In the genomic region with DNA sequence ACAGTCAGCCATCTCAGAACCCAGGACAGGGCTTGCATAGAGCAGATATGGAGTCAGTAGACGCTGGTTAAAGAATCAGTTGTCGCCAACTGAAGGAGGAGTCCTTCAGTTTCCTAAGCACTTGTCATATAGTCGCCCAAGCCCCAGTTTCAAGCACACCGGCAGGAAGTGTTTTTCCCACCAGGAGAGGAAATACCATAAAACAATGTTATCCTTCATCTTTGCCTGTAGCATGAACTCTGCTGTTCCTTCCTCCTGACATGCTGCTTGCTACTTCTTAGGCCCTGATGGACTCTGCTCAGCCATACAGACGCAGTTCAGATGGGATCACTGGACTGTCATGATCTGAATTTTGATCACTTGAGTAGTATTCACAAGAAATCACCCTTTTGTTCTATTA, we compare ENCODE assay signal across 14 mouse cellular contexts. TPM values are rescaled to one million over a fixed set of nuclear protein-coding genes. Genes with fewer than 3 reads are reported as not detected.
DNase-seq lines count a peak whose midpoint lies in the region; ATAC-seq and TF ChIP-seq lines count a peak whose summit lies in the region.
"Had no signal": no experiment of that assay in that cellular context is flagged by ENCODE, and none has a peak within 500 bp of the region (broad histone marks: within the 10 kb centered on the region; RNA-seq: fewer than 3 reads in every experiment).

No protein-coding gene starts in this region.

- peak overlapping the region; percentile 18; the same call in 1 of the 2 replicates for H3K27ac ChIP-seq in kidney, adult 2 months (ENCODE audit: insufficient read depth, low read depth, low read length)
- H3K27ac ChIP-seq in lung, postnatal 0 days (ENCODE audit: low read length), result peak overlapping the region; percentile 51; the same call in 1 of the 2 replicates
- H3K27ac ChIP-seq in liver, embryonic 11.5 days (ENCODE audit: low read depth, low read length), result no peak overlapping the region; the same call in 1 of the 2 replicates
- H3K27ac ChIP-seq: layer of hippocampus, adult 2 months; limb, embryonic 10.5 days; liver, embryonic 15.5 days had no signal

- no peaks in the 10 kb centered on the region for H3K9me3 ChIP-seq in lung, postnatal 0 days (ENCODE audit: low read length)
- H3K9me3 ChIP-seq in liver, embryonic 11.5 days (ENCODE audit: control insufficient read depth, low read length), result no peaks in the 10 kb centered on the region
- H3K9me3 ChIP-seq: embryonic facial prominence, embryonic 13.5 days; limb, embryonic 10.5 days; liver, embryonic 15.5 days; midbrain, embryonic 10.5 days had no signal

- H3K4me1 ChIP-seq in kidney, adult 2 months (ENCODE audit: control insufficient read depth, insufficient read depth, low read length), result peaks cover 3% of the 10 kb centered on the region
- H3K4me1 ChIP-seq in lung, postnatal 0 days (ENCODE audit: insufficient read depth, low read depth, low read length), result no peaks in the 10 kb centered on the region; the same call in 1 of the 2 replicates
- peaks cover 25% of the 10 kb centered on the region for H3K4me1 ChIP-seq in lung, adult 2 months (ENCODE audit: control insufficient read depth, insufficient read depth, low read length)
- H3K4me1 ChIP-seq in liver, embryonic 11.5 days (replicated peaks; ENCODE audit: control insufficient read depth, insufficient read depth, low read length), result peaks cover 6% of the 10 kb centered on the region
- H3K4me1 ChIP-seq: liver, embryonic 15.5 days had no signal

- ATAC-seq in lung, postnatal 0 days, result peak; percentile 47
- peak; percentile 7; the same call in 1 of the 2 replicates for ATAC-seq in liver, embryonic 11.5 days (replicated peaks; ENCODE audit: low FRiP score)
- ATAC-seq: hindbrain, embryonic 16.5 days; intestine, postnatal 0 days had no signal

- no peaks in the 10 kb centered on the region for H3K36me3 ChIP-seq in kidney, adult 2 months (ENCODE audit: control insufficient read depth, insufficient read depth, low read length)
- H3K36me3 ChIP-seq in lung, postnatal 0 days (ENCODE audit: insufficient read depth, low read length), result no peaks in the 10 kb centered on the region; the same call in 1 of the 2 replicates
- H3K36me3 ChIP-seq in liver, embryonic 11.5 days (ENCODE audit: control insufficient read depth, insufficient read depth, low read length), result no peaks in the 10 kb centered on the region; the same call in 1 of the 2 replicates
- H3K36me3 ChIP-seq: liver, embryonic 15.5 days had no signal

- DNase-seq in kidney, adult 2 months, result peak; percentile 66
- DNase-seq in kidney, postnatal 10 days, result no peak
- peak; percentile 75 for DNase-seq in lung, postnatal 0 days (ENCODE audit: low spot score)
- no peak for DNase-seq in lung, adult 2 months
- DNase-seq in liver, embryonic 11.5 days (ENCODE audit: low spot score), result no peak
- DNase-seq in layer of hippocampus, adult 9-11 months, result no peak
- no peak for DNase-seq in B cell, adult 2 months

- no peak overlapping the region for H3K9ac ChIP-seq in lung, postnatal 0 days (replicated peaks; ENCODE audit: low read depth)
- H3K9ac ChIP-seq in liver, embryonic 11.5 days (ENCODE audit: low read depth, low read length), result no peak overlapping the region
- H3K9ac ChIP-seq: embryonic facial prominence, embryonic 13.5 days; liver, embryonic 15.5 days had no signal

- H3K4me3 ChIP-seq in kidney, adult 2 months (ENCODE audit: insufficient read depth, low read depth, low read length), result no peak overlapping the region
- H3K4me3 ChIP-seq in lung, postnatal 0 days (ENCODE audit: low read depth, low read length), result no peak overlapping the region
- no peak overlapping the region for H3K4me3 ChIP-seq in lung, adult 2 months (replicated peaks; ENCODE audit: extremely low read depth, low read depth, low read length)
- no peak overlapping the region for H3K4me3 ChIP-seq in liver, embryonic 11.5 days (ENCODE audit: low read depth, low read length)
- H3K4me3 ChIP-seq: embryonic facial prominence, embryonic 13.5 days; layer of hippocampus, adult 2 months; limb, embryonic 10.5 days; liver, embryonic 15.5 days; midbrain, embryonic 10.5 days had no signal

- no peak for TF ChIP-seq POLR2A in kidney, adult 2 months (IDR thresholded peaks at IDR 0.05; ENCODE audit: low read depth, low read length)
- TF ChIP-seq POLR2A in lung, adult 2 months (IDR thresholded peaks at IDR 0.05; ENCODE audit: borderline replicate concordance, extremely low read depth, low read depth, low read length), result no peak

- peak; percentile 86 for TF ChIP-seq EP300 in lung, postnatal 0 days (IDR thresholded peaks at IDR 0.05)

- no peak overlapping the region for H3K4me2 ChIP-seq in lung, postnatal 0 days (replicated peaks; ENCODE audit: low read depth, low read length)
- no peak overlapping the region for H3K4me2 ChIP-seq in liver, embryonic 11.5 days
- H3K4me2 ChIP-seq: embryonic facial prominence, embryonic 13.5 days; liver, embryonic 15.5 days had no signal

- WGBS in kidney, adult 2 months, result 71% methylated on average over 5 of the region's 5 CpGs
- WGBS in lung, postnatal 0 days, result 56% methylated on average over 5 of the region's 5 CpGs
- 47% methylated on average over 5 of the region's 5 CpGs for WGBS in lung, adult 2 months
- WGBS in liver, embryonic 11.5 days, result 46% methylated on average over 5 of the region's 5 CpGs

- no peaks in the 10 kb centered on the region for H3K27me3 ChIP-seq in kidney, adult 2 months (replicated peaks; ENCODE audit: control insufficient read depth, insufficient read depth, low read length)
- no peaks in the 10 kb centered on the region for H3K27me3 ChIP-seq in lung, postnatal 0 days (replicated peaks; ENCODE audit: insufficient read depth, low read length)
- H3K27me3 ChIP-seq in liver, embryonic 11.5 days (replicated peaks; ENCODE audit: control insufficient read depth, insufficient read depth, low read length), result no peaks in the 10 kb centered on the region
- H3K27me3 ChIP-seq: embryonic facial prominence, embryonic 13.5 days; liver, embryonic 15.5 days had no signal

- no peak for TF ChIP-seq CTCF in kidney, adult 2 months (conservative IDR thresholded peaks at IDR 0.05; ENCODE audit: insufficient read depth, insufficient read length, low read depth, low read length)
- no peak for TF ChIP-seq CTCF in lung, postnatal 0 days (IDR thresholded peaks at IDR 0.05)
- no peak for TF ChIP-seq CTCF in lung, adult 2 months (IDR thresholded peaks at IDR 0.05; ENCODE audit: insufficient read depth, low read length)

RNA-seq across cellular contexts. Expression of gene Elk3, which starts 25.4 kb away (rescaled TPM):
- 27.5 and 28.1 TPM in 2 replicates for polyA plus RNA-seq in kidney, adult 2 months (2012; rRNA removed)
- 56.0 and 61.5 TPM in 2 replicates for polyA plus RNA-seq in lung, postnatal 0 days (2015; fragmentation: Nextera tagmentation; extraction: Ambion mirVana)
- 76.0 and 99.4 TPM in 2 replicates for polyA plus RNA-seq in lung, adult 2 months (2012; rRNA removed)
- polyA plus RNA-seq in liver, embryonic 11.5 days (2014; fragmentation: Nextera tagmentation; extraction: Ambion mirVana), result 15.9 and 17.6 TPM in 2 replicates

Comparison
In these comparisons a context has a peak if more than half of its experiments do, and no peak if none do; other contexts are left out.
1. DNase-seq: peak in kidney, adult 2 months (single experiment) and lung, postnatal 0 days (single experiment); none in kidney, postnatal 10 days (single experiment), lung, adult 2 months (single experiment), liver, embryonic 11.5 days (single experiment), layer of hippocampus, adult 9-11 months (single experiment) and B cell, adult 2 months (0 of 2).